Mouse (Mus musculus) E14TG2a.4 (cell line): ENCODE results near the gene Tekt1.

Source experiments
- CTCF ChIP-seq: conservative IDR thresholded peaks from 2 replicates; pipeline ENCODE4 v1.5.1; 2014; ENCODE audit warnings: low read length
- NANOG ChIP-seq: IDR thresholded peaks from 2 replicates; pipeline ENCODE4 v1.6.1; 2014; ENCODE audit warnings: borderline replicate concordance, low read length, mixed read lengths
- POU5F1 ChIP-seq: IDR thresholded peaks from 2 replicates; pipeline ENCODE4 v1.6.1; 2014; ENCODE audit warnings: low read length, borderline replicate concordance

- TF ChIP-seq CTCF (no peak), NANOG (no peak), POU5F1 (no peak)
These were observed 36.5 kb downstream of the Tekt1 start for GRCm38 (mm10) chr11:72325701-72326100.
